Mouse (Mus musculus) CH12.LX (cell line): ENCODE results near the gene Cldnd1. TPM values are rescaled to one million over a fixed set of nuclear protein-coding genes. Genes with fewer than 3 reads are reported as not detected.

Source experiments
- DNase-seq: peaks from one replicate; pipeline ENCODE4 v3.0.0-alpha.2; 2013; ENCODE audit errors: extremely low read depth
- H3K27ac ChIP-seq: 2 replicates; pipeline ENCODE4 v1.5.1; 2012; ENCODE audit warnings: low read depth, mild to moderate bottlenecking, control low read depth, moderate library complexity; ENCODE audit not compliant: insufficient read depth
- H3K27me3 ChIP-seq: replicated peaks from 2 replicates; pipeline ENCODE3; 2012; ENCODE audit warnings: inconsistent platforms
- H3K36me3 ChIP-seq, 2 experiments: replicated peaks in 1 of 2; 2 replicates each; pipeline versions ENCODE3 to v1.6.1; 2012; ENCODE audit warnings: inconsistent platforms in 1 of 2, low read length in 1 of 2, mild to moderate bottlenecking in 1 of 2, mixed read lengths in 1 of 2, moderate library complexity in 1 of 2; ENCODE audit not compliant: control insufficient read depth in 1 of 2, insufficient read depth in 1 of 2
- H3K4me1 ChIP-seq, 2 experiments: 2 replicates each; pipeline ENCODE4 v1.6.1; 2012; ENCODE audit warnings: inconsistent platforms in 1 of 2, moderate library complexity in 1 of 2; ENCODE audit not compliant: insufficient read depth in 2 of 2, control insufficient read depth in 1 of 2
- H3K4me2 ChIP-seq: 2 replicates; pipeline ENCODE4 v1.6.1; 2012; ENCODE audit warnings: low read depth, mild to moderate bottlenecking, control low read depth; ENCODE audit not compliant: poor library complexity, insufficient read depth, severe bottlenecking
- H3K4me3 ChIP-seq, 3 experiments: fragments of 150-350 bp in 1 of 3; sonication (generic) in 1 of 3; replicated peaks in 1 of 3; 2 replicates each; pipeline versions ENCODE3 to v1.5.1; 2011 to 2012; ENCODE audit warnings: low read depth in 2 of 3, low read length in 2 of 3, mild to moderate bottlenecking in 2 of 3, moderate library complexity in 2 of 3, control low read depth in 1 of 3, improper control_type of control experiment in 1 of 3, inconsistent platforms in 1 of 3, mixed read lengths in 1 of 3; ENCODE audit not compliant: poor library complexity in 1 of 3
- H3K79me2 ChIP-seq: replicated peaks from 2 replicates; pipeline ENCODE4 v1.6.1; 2012; ENCODE audit warnings: mild to moderate bottlenecking, moderate library complexity; ENCODE audit not compliant: control insufficient read depth, poor library complexity, insufficient read depth, severe bottlenecking; ENCODE audit errors: extremely low read depth
- H3K9ac ChIP-seq: 2 replicates; pipeline ENCODE4 v1.6.1; 2012; ENCODE audit warnings: low read depth, mild to moderate bottlenecking, control low read depth, moderate library complexity; ENCODE audit not compliant: insufficient read depth
- H3K9me3 ChIP-seq: replicated peaks from 2 replicates; pipeline ENCODE3; 2012; ENCODE audit warnings: low read length, inconsistent platforms, mixed read lengths
- BHLHE40 ChIP-seq: IDR thresholded peaks from 2 replicates; pipeline ENCODE4 v1.6.1; 2011; ENCODE audit warnings: mild to moderate bottlenecking, low read depth, low read length, improper control_type of control experiment
- CHD1 ChIP-seq: IDR thresholded peaks from 2 replicates; pipeline ENCODE4 v1.6.1; 2012; ENCODE audit warnings: low read depth, low read length, improper control_type of control experiment, inconsistent platforms
- CHD2 ChIP-seq: IDR thresholded peaks from 2 replicates; pipeline ENCODE4 v1.6.1; 2011; ENCODE audit warnings: low read length, improper control_type of control experiment
- E2F4 ChIP-seq: IDR thresholded peaks from 2 replicates; pipeline ENCODE4 v1.6.1; 2011; ENCODE audit warnings: low read depth, low read length, improper control_type of control experiment; ENCODE audit not compliant: insufficient replicate concordance
- ELF1 ChIP-seq: IDR thresholded peaks from 2 replicates; pipeline ENCODE4 v1.6.1; 2014; ENCODE audit warnings: low read depth, mild to moderate bottlenecking, inconsistent platforms, low read length, improper control_type of control experiment
- EP300 ChIP-seq: IDR thresholded peaks from 2 replicates; pipeline ENCODE4 v1.6.1; 2011; ENCODE audit warnings: low read length, improper control_type of control experiment
- ETS1 ChIP-seq: conservative IDR thresholded peaks from 2 replicates; pipeline ENCODE4 v1.6.1; 2012; ENCODE audit warnings: low read depth, mild to moderate bottlenecking, inconsistent platforms, low read length, improper control_type of control experiment, moderate library complexity
- GABPA ChIP-seq: IDR thresholded peaks from 2 replicates; pipeline ENCODE4 v1.6.1; 2012; ENCODE audit warnings: low read depth, low read length, improper control_type of control experiment, inconsistent platforms; ENCODE audit not compliant: insufficient replicate concordance
- IRF4 ChIP-seq: IDR thresholded peaks from 2 replicates; pipeline ENCODE4 v1.6.1; 2014; ENCODE audit warnings: low read depth, mild to moderate bottlenecking, inconsistent platforms, low read length, improper control_type of control experiment
- JUN ChIP-seq: IDR thresholded peaks from 2 replicates; pipeline ENCODE4 v1.6.1; 2011; ENCODE audit warnings: low read depth, mild to moderate bottlenecking, low read length, improper control_type of control experiment, moderate library complexity; ENCODE audit not compliant: insufficient read depth
- JUND ChIP-seq: conservative IDR thresholded peaks from 2 replicates; pipeline ENCODE4 v1.6.1; 2011; ENCODE audit warnings: low read depth, low read length, improper control_type of control experiment
- MAFK ChIP-seq: IDR thresholded peaks from 2 replicates; pipeline ENCODE4 v1.6.1; 2011; ENCODE audit warnings: low read length, improper control_type of control experiment; ENCODE audit not compliant: insufficient replicate concordance
- MAX ChIP-seq: IDR thresholded peaks from 2 replicates; pipeline ENCODE4 v1.6.1; 2011; ENCODE audit warnings: low read length, improper control_type of control experiment
- MAZ ChIP-seq: IDR thresholded peaks from 2 replicates; pipeline ENCODE4 v1.6.1; 2012; ENCODE audit warnings: low read depth, mild to moderate bottlenecking, inconsistent platforms, low read length, improper control_type of control experiment, moderate library complexity
- MEF2A ChIP-seq: IDR thresholded peaks from 2 replicates; pipeline ENCODE4 v1.6.1; 2014; ENCODE audit warnings: low read depth, mild to moderate bottlenecking, inconsistent platforms, low read length, improper control_type of control experiment, borderline replicate concordance
- MXI1 ChIP-seq: IDR thresholded peaks from 2 replicates; pipeline ENCODE4 v1.6.1; 2011; ENCODE audit warnings: mild to moderate bottlenecking, low read depth, low read length, improper control_type of control experiment
- MYC ChIP-seq: IDR thresholded peaks from 2 replicates; pipeline ENCODE4 v1.6.1; 2011; ENCODE audit warnings: low read depth, mild to moderate bottlenecking, improper control_type of control experiment, low read length
- NRF1 ChIP-seq: IDR thresholded peaks from 2 replicates; pipeline ENCODE4 v1.6.1; 2014; ENCODE audit warnings: low read depth, mild to moderate bottlenecking, inconsistent platforms, low read length, improper control_type of control experiment, moderate library complexity
- PAX5 ChIP-seq: IDR thresholded peaks from 2 replicates; pipeline ENCODE4 v1.6.1; 2012; ENCODE audit warnings: low read length, inconsistent platforms, mixed read lengths
- POLR2A ChIP-seq: IDR thresholded peaks from 2 replicates; pipeline ENCODE4 v1.6.1; 2011; ENCODE audit warnings: low read depth, mild to moderate bottlenecking, improper control_type of control experiment, low read length
- RCOR1 ChIP-seq: conservative IDR thresholded peaks from 2 replicates; pipeline ENCODE4 v1.6.1; 2012; ENCODE audit warnings: low read depth, mild to moderate bottlenecking, inconsistent platforms, low read length, improper control_type of control experiment
- SIN3A ChIP-seq: IDR thresholded peaks from 2 replicates; pipeline ENCODE4 v1.6.1; 2012; ENCODE audit warnings: low read length, improper control_type of control experiment, inconsistent platforms
- SMC3 ChIP-seq: IDR thresholded peaks from 2 replicates; pipeline ENCODE4 v1.6.1; 2011; ENCODE audit warnings: low read depth, low read length, improper control_type of control experiment
- TBP ChIP-seq: conservative IDR thresholded peaks from 2 replicates; pipeline ENCODE4 v1.6.1; 2011; ENCODE audit warnings: low read depth, low read length, improper control_type of control experiment
- TCF12 ChIP-seq: IDR thresholded peaks from 2 replicates; pipeline ENCODE4 v1.6.1; 2014; ENCODE audit warnings: low read depth, mild to moderate bottlenecking, inconsistent platforms, low read length, improper control_type of control experiment
- UBTF ChIP-seq: IDR thresholded peaks from 2 replicates; pipeline ENCODE4 v1.6.1; 2012; ENCODE audit warnings: low read depth, mild to moderate bottlenecking, inconsistent platforms, low read length, improper control_type of control experiment, moderate library complexity
- USF1 ChIP-seq: IDR thresholded peaks from 2 replicates; pipeline ENCODE4 v1.6.1; 2014; ENCODE audit warnings: low read depth, mild to moderate bottlenecking, inconsistent platforms, low read length, improper control_type of control experiment
- USF2 ChIP-seq: conservative IDR thresholded peaks from 2 replicates; pipeline ENCODE4 v1.6.1; 2011; ENCODE audit warnings: low read depth, low read length, improper control_type of control experiment
- ZKSCAN1 ChIP-seq: IDR thresholded peaks from 2 replicates; pipeline ENCODE4 v1.6.1; 2012; ENCODE audit warnings: low read depth, inconsistent platforms, low read length, improper control_type of control experiment, borderline replicate concordance
- ZNF384 ChIP-seq: IDR thresholded peaks from 2 replicates; pipeline ENCODE4 v1.6.1; 2012; ENCODE audit warnings: low read depth, low read length, improper control_type of control experiment, inconsistent platforms
- dilution Hi-C: fragments of 300-500 bp; cut with MboI; formaldehyde crosslinking; loops from 2 replicates; pipeline ENCODE4 v1.14.3; 2020; ENCODE audit warnings: low sequenced_read_pairs; ENCODE audit not compliant: extremely low pct_unique_long_range_greater_than_20kb, extremely low pct_ligation_motif_present
- in situ Hi-C: fragments of 300-500 bp; cut with MboI; formaldehyde crosslinking; loops from 3 replicates; pipeline ENCODE4 v1.14.3; 2019; ENCODE audit warnings: low sequenced_read_pairs, low pct_ligation_motif_present, low pct_unique_long_range_greater_than_20kb, mixed read lengths
- polyA plus RNA-seq: library from polyadenylated mRNA; unstranded; fragments of >175 nt; gene quantifications from 2 replicates; pipeline ENCODE4 v1.2.1, GENCODE M21; 2012; ENCODE audit warnings: low read depth; ENCODE audit not compliant: insufficient read length
- total RNA-seq, 2 experiments: library from RNA; depleted of rRNA; stranded (reverse); fragments of 300-350 nt in 1 of 2; fragments of >200 nt in 1 of 2; gene quantifications; 2 replicates each; pipeline ENCODE4 v1.2.3; 2012 to 2014

Cldnd1 gene
- total and polyA plus RNA-seq, 3 experiments: 59.9 to 80.6 (median 78.7) TPM

DNA sequence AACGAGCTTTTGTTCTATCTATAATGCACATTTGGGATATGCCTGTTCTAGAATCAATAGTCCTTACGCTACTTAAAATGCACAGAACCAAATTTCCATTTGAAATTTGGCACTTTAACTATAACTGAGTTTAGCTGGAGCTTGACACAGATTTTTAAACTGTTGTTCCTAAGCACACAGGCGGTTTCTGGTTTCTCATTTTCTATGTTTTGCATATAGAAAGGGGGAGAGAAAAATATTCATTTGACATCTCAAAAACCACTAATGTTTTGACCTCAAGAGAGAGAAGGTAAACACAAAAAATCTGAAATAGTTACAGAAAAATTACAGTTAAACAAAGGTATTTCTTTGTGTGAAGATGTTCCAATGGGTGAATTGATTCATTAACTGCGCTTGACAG lies 18.2 kb upstream of the Cldnd1 start (continued):
- TF ChIP-seq MAZ (no peak), MYC (no peak), MAFK (0 out of 2 replicates have a peak, but pooled peaks have one; percentile 19), CHD2 (0 out of 2 replicates have a peak, but pooled peaks have one; percentile 14), GABPA (no peak), RCOR1 (no peak), MAX (no peak)

DNA sequence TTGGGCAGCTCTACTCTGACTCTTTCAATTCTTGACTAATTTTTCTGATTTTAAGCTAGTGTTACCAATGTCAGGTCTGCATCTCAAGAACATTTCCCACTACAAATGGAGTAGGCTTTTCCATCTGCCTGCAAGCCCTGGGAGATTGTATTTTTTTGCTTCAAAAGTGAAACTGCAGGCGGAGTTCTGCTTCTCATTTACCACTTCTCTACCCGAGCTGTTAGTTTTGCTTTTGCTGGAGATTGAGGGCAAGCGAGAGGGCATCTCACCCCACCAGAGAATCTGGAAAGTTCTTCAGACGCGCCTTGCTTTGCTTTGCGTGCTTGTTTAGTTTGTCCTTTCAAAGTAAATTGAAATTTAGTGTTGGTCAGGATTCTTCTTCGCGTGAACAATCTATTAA lies 15.5 kb upstream of the Cldnd1 start:
- Histone ChIP-seq H3K27ac (no peak overlapping the region; the same call in 1 of the 2 replicates), H3K4me2 (peak overlapping the region; percentile 98), H3K4me1 (peaks cover 11 to 58% of the 10 kb centered on the region in 2 experiments), H3K27me3 (no peaks in the 10 kb centered on the region), H3K79me2 (peaks cover 9% of the 10 kb centered on the region; the same call in 1 of the 2 replicates), H3K36me3 (peaks cover 0 to 4% of the 10 kb centered on the region in 2 experiments), H3K9ac (peak overlapping the region; percentile 84), H3K4me3 (peak overlapping the region; percentile 25 to 46 (median 35)), H3K9me3 (no peaks in the 10 kb centered on the region)
- in situ Hi-C loops: no loop called here
- TF ChIP-seq USF1 (no peak), MXI1 (no peak), POLR2A (peak; percentile 39), CHD1 (no peak; the same call in 1 of the 2 replicates), ZKSCAN1 (no peak), GABPA (no peak), TCF12 (no peak), JUN (no peak), MAZ (no peak), MYC (no peak), NRF1 (no peak), MEF2A (no peak; the same call in none of the 2 replicates), CHD2 (no peak), IRF4 (peak; percentile 81), EP300 (peak; percentile 37; the same call in 1 of the 2 replicates), USF2 (no peak), MAFK (no peak), JUND (no peak), ELF1 (no peak), ETS1 (no peak), RCOR1 (no peak), ZNF384 (peak; percentile 86), PAX5 (no peak), BHLHE40 (peak; percentile 22; the same call in 1 of the 2 replicates), SMC3 (no peak), UBTF (0 out of 2 replicates have a peak, but pooled peaks have one; percentile 70), E2F4 (no peak), TBP (peak; percentile 92), SIN3A (no peak)
- dilution Hi-C loops: no loop called here
- peak; percentile 66 for DNase-seq
